Mouse (Mus musculus): ENCODE measurements around the gene Gstm6.

- TF ChIP-seq CTCF (IDR thresholded peaks at IDR 0.05; ENCODE audit: extremely low read depth, insufficient read depth, insufficient read length, insufficient replicate concordance) (no peak), POLR2A (IDR thresholded peaks at IDR 0.05; ENCODE audit: low read depth, low read length) (no peak)
These were observed 28.5 kb upstream of the Gstm6 start for GRCm38 (mm10) chr3:107972070-107972469.

Data from spleen, adult 2 months (tissue).